Mouse (Mus musculus) kidney, adult 2 months (tissue): ENCODE results near the gene Pprc1. TPM values are rescaled to one million over a fixed set of nuclear protein-coding genes. Genes with fewer than 3 reads are reported as not detected.

ENCODE experiments used
- DNase-seq: peaks from one replicate; pipeline ENCODE4 v3.0.0; 2021
- H3K27ac ChIP-seq: fragments of 200-500 bp; 2 replicates; pipeline ENCODE4 v1.5.1; 2012; ENCODE audit warnings: low read depth, low read length, control low read depth, inconsistent platforms; ENCODE audit not compliant: insufficient read depth
- H3K27me3 ChIP-seq: fragments of 200-500 bp; replicated peaks from 2 replicates; pipeline ENCODE4 v1.6.1; 2012; ENCODE audit warnings: mild to moderate bottlenecking, moderate library complexity, low read length, inconsistent platforms; ENCODE audit not compliant: control insufficient read depth, insufficient read depth
- H3K36me3 ChIP-seq: fragments of 200-500 bp; 2 replicates; pipeline ENCODE4 v1.6.1; 2012; ENCODE audit warnings: mild to moderate bottlenecking, moderate library complexity, low read length, inconsistent platforms; ENCODE audit not compliant: control insufficient read depth, insufficient read depth
- H3K4me1 ChIP-seq: fragments of 200-500 bp; 2 replicates; pipeline ENCODE4 v1.6.1; 2011; ENCODE audit warnings: low read length; ENCODE audit not compliant: control insufficient read depth, insufficient read depth
- H3K4me3 ChIP-seq: fragments of 200-500 bp; 2 replicates; pipeline ENCODE4 v1.5.1; 2011; ENCODE audit warnings: mild to moderate bottlenecking, low read depth, low read length, control low read depth; ENCODE audit not compliant: insufficient read depth
- CTCF ChIP-seq: fragments of 200-500 bp; conservative IDR thresholded peaks from 2 replicates; pipeline ENCODE4 v1.5.1; 2011; ENCODE audit warnings: low read depth, mild to moderate bottlenecking, control low read depth, low read length, moderate library complexity, mixed read lengths; ENCODE audit not compliant: insufficient read depth, insufficient read length
- POLR2A ChIP-seq: fragments of 200-500 bp; IDR thresholded peaks from one replicate; pipeline ENCODE4 v1.6.1; 2011; ENCODE audit warnings: low read depth, low read length, control low read depth
- WGBS: fragments of 180-500 bp; shearing (Covaris S2); methylation state at CpG from one replicate; pipeline ENCODE4 v1.1.7; 2018; 5-methylcytosine and 5-hydroxymethylcytosine counted together
- polyA plus RNA-seq: library from polyadenylated mRNA; depleted of rRNA; stranded (reverse); fragments of >200 nt; gene quantifications from 2 replicates; pipeline ENCODE4 v1.2.3, GENCODE M21; 2012

The Pprc1 gene
- polyA plus RNA-seq, 1 experiment = 10.8 TPM

DNA sequence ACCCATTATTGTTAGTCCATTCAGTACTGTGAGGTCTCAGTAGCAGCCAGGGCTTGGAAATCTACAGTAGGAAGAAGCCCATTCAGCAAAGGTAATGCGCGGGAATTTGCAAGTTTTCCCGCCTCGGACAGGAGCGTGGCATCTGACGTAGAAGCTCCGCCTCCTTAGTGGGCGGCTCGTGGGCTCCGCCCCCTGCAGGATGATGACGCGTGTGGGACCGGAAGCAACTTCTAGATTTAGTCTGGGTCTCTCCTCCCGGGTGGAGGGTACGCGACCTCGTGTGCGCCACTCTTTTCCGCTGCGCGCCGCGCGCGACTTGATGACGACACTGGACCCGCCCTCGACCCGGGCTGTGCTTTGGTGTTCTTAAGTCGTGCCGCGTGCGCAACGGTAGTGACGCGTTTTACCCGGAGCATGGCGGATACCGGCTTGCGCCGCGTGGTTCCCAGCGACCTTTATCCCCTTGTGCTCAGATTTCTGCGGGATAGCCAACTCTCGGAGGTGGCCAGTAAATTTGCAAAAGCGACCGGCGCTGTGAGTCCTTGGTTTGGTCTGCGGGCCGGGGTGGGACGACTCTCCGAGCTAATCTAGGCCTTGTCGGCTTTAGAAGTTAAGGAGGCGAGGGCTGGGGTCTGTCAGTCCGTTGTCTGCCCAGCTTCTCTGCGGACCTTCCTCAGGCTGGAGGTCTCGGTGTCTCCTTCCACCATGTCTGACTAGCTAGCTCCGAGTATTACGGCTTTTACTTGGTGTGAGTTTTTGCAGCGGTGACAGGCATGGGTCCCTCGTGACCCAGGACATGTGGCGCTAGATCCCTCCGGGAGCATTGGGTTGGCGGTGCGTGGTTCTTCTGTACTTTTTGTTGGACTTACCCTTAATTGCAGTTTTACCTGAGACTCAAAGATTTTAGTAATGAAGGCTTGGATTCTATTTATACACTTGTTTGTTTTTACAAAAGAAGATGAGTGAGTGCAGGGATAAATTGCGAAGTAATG is 31.2 kb downstream of the Pprc1 start, which contains the start of gene Nolc1:
Gene Nolc1, plus strand, starts transcription at position 248 of the 992 bp plus-strand sequence.
- peak; percentile 100 for DNase-seq
- Histone ChIP-seq H3K27ac (no peak within 1 kb of the TSS), H3K27me3 (no peaks in the 10 kb centered on the region), H3K4me1 (peaks cover 6% of the 10 kb centered on the region; the same call in 1 of the 2 replicates), H3K4me3 (peak within 1 kb of the TSS; percentile 70), H3K36me3 (peaks cover 4% of the 10 kb centered on the region)
- TF ChIP-seq POLR2A (no peak), CTCF (no peak)
- WGBS = under 1% methylated on average over 66 of the region's 66 CpGs

GRCm38 (mm10) chr19:46078535-46078934 is 33.8 kb downstream of the Pprc1 start:
- H3K27me3 ChIP-seq = no peaks in the 10 kb centered on the region
- 71% methylated on average over 3 of the region's 3 CpGs for WGBS
- H3K27ac ChIP-seq = no peak overlapping the region
- no peak overlapping the region for H3K4me3 ChIP-seq
- TF ChIP-seq POLR2A (no peak), CTCF (no peak)
- H3K36me3 ChIP-seq = peaks cover 7% of the 10 kb centered on the region
- DNase-seq = no peak
- peaks cover 6% of the 10 kb centered on the region; the same call in 1 of the 2 replicates for H3K4me1 ChIP-seq

DNA sequence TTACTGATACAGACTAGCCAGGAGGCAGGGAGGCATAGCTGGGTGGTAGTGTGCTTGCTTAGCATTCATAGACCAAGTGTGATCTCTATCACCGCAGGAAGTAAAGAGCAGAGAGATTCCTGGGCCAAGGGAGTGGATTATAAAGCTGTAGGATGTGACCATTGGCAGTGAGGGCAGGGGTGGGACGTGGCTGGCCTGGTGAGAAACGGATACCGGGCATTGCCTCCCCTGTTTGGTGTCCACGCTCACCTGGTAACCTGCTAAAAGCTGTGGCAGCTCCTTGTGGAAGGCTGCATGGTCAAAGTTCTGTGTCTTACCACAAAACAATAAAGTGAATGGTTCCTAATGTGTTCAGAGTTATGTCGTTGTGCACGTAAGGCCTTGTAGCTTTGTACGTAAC is 40.5 kb downstream of the Pprc1 start:
- Histone ChIP-seq H3K4me1 (no peaks in the 10 kb centered on the region), H3K27ac (no peak overlapping the region), H3K4me3 (no peak overlapping the region), H3K36me3 (peaks cover 5% of the 10 kb centered on the region), H3K27me3 (no peaks in the 10 kb centered on the region)
- no peak for DNase-seq
- WGBS = 95% methylated on average over 8 of the region's 8 CpGs
- TF ChIP-seq CTCF = no peak

- WGBS = 53% methylated on average over 3 of the region's 3 CpGs
- peak; percentile 41 for DNase-seq
- Histone ChIP-seq H3K4me1 (no peaks in the 10 kb centered on the region), H3K27ac (no peak overlapping the region), H3K4me3 (no peak overlapping the region), H3K36me3 (peaks cover 5% of the 10 kb centered on the region), H3K27me3 (no peaks in the 10 kb centered on the region)
- TF ChIP-seq CTCF (peak; percentile 50), POLR2A (no peak)
Measured at GRCm38 (mm10) chr19:46086337-46086736, 41.7 kb downstream of the Pprc1 start.

GRCm38 (mm10) chr19:46087871-46088270 is 43.2 kb downstream of the Pprc1 start:
- Histone ChIP-seq H3K4me1 (no peaks in the 10 kb centered on the region), H3K36me3 (peaks cover 2% of the 10 kb centered on the region; the same call in 1 of the 2 replicates), H3K27me3 (no peaks in the 10 kb centered on the region), H3K27ac (no peak overlapping the region), H3K4me3 (no peak overlapping the region)
- TF ChIP-seq CTCF (no peak), POLR2A (no peak)
- DNase-seq = peak; percentile 16
- WGBS = 72% methylated on average over 7 of the region's 7 CpGs

- H3K36me3 ChIP-seq = no peaks in the 10 kb centered on the region
- H3K27ac ChIP-seq = no peak overlapping the region
- no peaks in the 10 kb centered on the region for H3K4me1 ChIP-seq
- DNase-seq = no peak
- WGBS = 92% methylated on average over 4 of the region's 4 CpGs
- no peak for TF ChIP-seq POLR2A
- TF ChIP-seq CTCF = no peak
- no peaks in the 10 kb centered on the region for H3K27me3 ChIP-seq
- H3K4me3 ChIP-seq = no peak overlapping the region
Measured at GRCm38 (mm10) chr19:46091641-46092040, 47.0 kb downstream of the Pprc1 start.

DNA sequence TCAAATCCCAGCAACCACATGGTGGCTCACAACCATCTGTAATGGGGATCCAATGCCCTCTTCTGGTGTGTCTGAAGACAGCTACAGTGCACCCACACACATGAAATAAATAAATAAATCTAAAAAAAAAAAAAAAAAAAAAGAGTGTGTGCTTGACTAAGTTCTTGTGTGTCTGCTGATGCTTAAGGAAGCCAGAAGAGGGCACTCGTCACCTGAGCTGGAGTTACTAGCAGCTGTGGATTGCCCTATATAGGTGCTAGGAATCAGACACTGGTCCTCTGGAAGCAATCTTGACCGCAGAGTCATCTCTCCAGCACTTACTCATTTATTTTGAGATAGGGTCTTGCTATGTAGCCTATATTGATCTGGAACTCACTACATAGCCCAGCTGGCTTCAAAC is 49.5 kb downstream of the Pprc1 start:
- Histone ChIP-seq H3K36me3 (no peaks in the 10 kb centered on the region), H3K27ac (no peak overlapping the region), H3K27me3 (no peaks in the 10 kb centered on the region), H3K4me3 (no peak overlapping the region), H3K4me1 (no peaks in the 10 kb centered on the region)
- TF ChIP-seq CTCF = no peak
- no peak for TF ChIP-seq POLR2A
- WGBS = 91% methylated on average over 2 of the region's 2 CpGs
- DNase-seq = no peak
